Comparison of ENCODE assay signal across 8 mouse cellular contexts in the genomic region with DNA sequence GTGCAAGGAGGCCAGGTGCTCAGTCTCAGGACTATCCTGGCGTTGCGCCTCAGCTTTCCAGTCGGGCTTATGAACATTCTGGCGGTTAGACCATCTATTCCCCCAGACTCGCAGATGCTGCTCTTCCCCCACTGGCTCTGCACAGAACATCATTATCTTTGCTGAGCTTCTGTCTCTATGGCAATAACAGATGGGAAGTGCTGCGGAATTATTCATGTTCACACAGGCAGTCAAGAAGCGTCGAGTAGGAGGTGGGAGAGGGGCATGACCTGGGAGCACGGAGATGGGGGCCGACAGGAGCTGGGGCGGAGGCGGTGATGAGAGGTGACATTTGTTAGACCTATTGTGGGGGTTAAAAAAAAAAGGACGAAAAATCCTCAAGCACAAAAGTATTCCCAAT. TPM values are rescaled to one million over a fixed set of nuclear protein-coding genes. Genes with fewer than 3 reads are reported as not detected.
DNase-seq lines count a peak whose midpoint lies in the region; ATAC-seq and TF ChIP-seq lines count a peak whose summit lies in the region.

No protein-coding gene starts in this region.

- H3K4me1 ChIP-seq in heart, embryonic 13.5 days, result peaks cover 38% of the 10 kb centered on the region
- H3K4me1 ChIP-seq in lung, postnatal 0 days (ENCODE audit: insufficient read depth, low read depth, low read length), result peaks cover 14% of the 10 kb centered on the region; the same call in 1 of the 2 replicates

- WGBS in heart, embryonic 13.5 days, result 8% methylated on average over 13 of the region's 13 CpGs
- WGBS in lung, postnatal 0 days, result 9% methylated on average over 13 of the region's 13 CpGs

- TF ChIP-seq EP300 in lung, postnatal 0 days (IDR thresholded peaks at IDR 0.05), result no peak

- peak overlapping the region; percentile 89 for H3K4me2 ChIP-seq in heart, embryonic 13.5 days
- H3K4me2 ChIP-seq in lung, postnatal 0 days (replicated peaks; ENCODE audit: low read depth, low read length), result peak overlapping the region; percentile 76

- H3K9me3 ChIP-seq in heart, embryonic 13.5 days, result no peaks in the 10 kb centered on the region
- H3K9me3 ChIP-seq in lung, postnatal 0 days (ENCODE audit: low read length), result no peaks in the 10 kb centered on the region

- peak overlapping the region; percentile 97 for H3K9ac ChIP-seq in heart, embryonic 13.5 days
- H3K9ac ChIP-seq in lung, postnatal 0 days (replicated peaks; ENCODE audit: low read depth), result no peak overlapping the region

- H3K36me3 ChIP-seq in heart, embryonic 13.5 days, result peaks cover 10% of the 10 kb centered on the region
- no peaks in the 10 kb centered on the region for H3K36me3 ChIP-seq in lung, postnatal 0 days (ENCODE audit: insufficient read depth, low read length)

- peak; percentile 15 to 34 for DNase-seq in spleen, postnatal 36 days (ENCODE audit: low spot score in 2 of 2)
- DNase-seq in spleen, postnatal 14 days (ENCODE audit: low spot score in 2 of 2), result no peak
- DNase-seq in embryo, embryonic 10 days (ENCODE audit: low spot score), result peak; percentile 80
- peak; percentile 87 for DNase-seq in layer of hippocampus, adult 9-11 months
- DNase-seq in lung, postnatal 0 days (ENCODE audit: low spot score), result peak; percentile 37
- peak; percentile 48 to 70 for DNase-seq in right cerebral cortex, postnatal 36 days (ENCODE audit: low spot score in 2 of 2)
- DNase-seq in ovary, postnatal 36 days (ENCODE audit: low spot score), result no peak

- H3K27ac ChIP-seq in heart, embryonic 13.5 days (replicated peaks), result peak overlapping the region; percentile 100
- peak overlapping the region; percentile 99; the same call in 1 of the 2 replicates for H3K27ac ChIP-seq in lung, postnatal 0 days (ENCODE audit: low read length)

- 0 out of 2 replicates have a peak, but pooled peaks cover 1% of the 10 kb centered on the region for H3K27me3 ChIP-seq in heart, embryonic 13.5 days (replicated peaks)
- no peaks in the 10 kb centered on the region for H3K27me3 ChIP-seq in lung, postnatal 0 days (replicated peaks; ENCODE audit: insufficient read depth, low read length)

- H3K4me3 ChIP-seq in heart, embryonic 13.5 days, result peak overlapping the region; percentile 99
- H3K4me3 ChIP-seq in lung, postnatal 0 days (ENCODE audit: low read depth, low read length), result peak overlapping the region; percentile 97

- no peak for ATAC-seq in heart, embryonic 13.5 days (ENCODE audit: extremely low read depth, insufficient number of reproducible peaks, low FRiP score, low TSS enrichment)
- ATAC-seq in lung, postnatal 0 days, result no peak

- no peak for TF ChIP-seq CTCF in lung, postnatal 0 days (IDR thresholded peaks at IDR 0.05)

RNA-seq across cellular contexts. Expression of a gene that starts 1.7 kb away (rescaled TPM):
- polyA plus RNA-seq in heart, embryonic 13.5 days (2015; fragmentation: Nextera tagmentation; extraction: Ambion mirVana), result 14.7 and 16.3 TPM in 2 replicates
- polyA plus RNA-seq in lung, postnatal 0 days (2015; fragmentation: Nextera tagmentation; extraction: Ambion mirVana), result 24.8 and 29.6 TPM in 2 replicates

RNA-seq across cellular contexts. Expression of a gene that starts 56.5 kb away (rescaled TPM):
- 4.8 and 7.3 TPM in 2 replicates for polyA plus RNA-seq in heart, embryonic 13.5 days (2015; fragmentation: Nextera tagmentation; extraction: Ambion mirVana)
- 1.3 and 2.2 TPM in 2 replicates for polyA plus RNA-seq in lung, postnatal 0 days (2015; fragmentation: Nextera tagmentation; extraction: Ambion mirVana)

Comparison
In these comparisons a context has a peak if more than half of its experiments do, and no peak if none do; other contexts are left out.
1. DNase-seq: peak in spleen, postnatal 36 days (2 of 2), embryo, embryonic 10 days (single experiment), layer of hippocampus, adult 9-11 months (single experiment), lung, postnatal 0 days (single experiment) and right cerebral cortex, postnatal 36 days (2 of 2); none in spleen, postnatal 14 days (0 of 2) and ovary, postnatal 36 days (single experiment).